Mouse (Mus musculus) midbrain, embryonic 15.5 days (tissue): Measurements from ENCODE around the gene 9330182O14Rik. TPM values are rescaled to one million over a fixed set of nuclear protein-coding genes. Genes with fewer than 3 reads are reported as not detected.
A peak's percentile ranks its signal among the peaks of the same experiment; 100 is the strongest.

Experiments
- ATAC-seq: fragments of 200-750 bp; cut with Nextera tagmentation; replicated peaks from 2 replicates; pipeline ENCODE4 v1.8.0; 2017; ENCODE audit warnings: moderate TSS enrichment
- H3K27ac ChIP-seq: fragments of 300-500 bp; sonication (generic); 2 replicates; pipeline ENCODE4 v1.5.1; 2015; ENCODE audit warnings: mild to moderate bottlenecking, inconsistent platforms
- H3K27me3 ChIP-seq: fragments of 300-500 bp; sonication (generic); replicated peaks from 2 replicates; pipeline ENCODE4 v1.6.1; 2015; ENCODE audit warnings: inconsistent platforms
- H3K36me3 ChIP-seq: fragments of 300-500 bp; sonication (generic); replicated peaks from 2 replicates; pipeline ENCODE4 v1.6.1; 2015; ENCODE audit warnings: inconsistent platforms
- H3K4me1 ChIP-seq: fragments of 300-500 bp; sonication (generic); 2 replicates; pipeline ENCODE4 v1.6.1; 2015; ENCODE audit warnings: inconsistent platforms
- H3K4me2 ChIP-seq: fragments of 300-500 bp; sonication (generic); 2 replicates; pipeline ENCODE4 v1.6.1; 2015; ENCODE audit warnings: inconsistent platforms, mild to moderate bottlenecking, moderate library complexity
- H3K4me3 ChIP-seq: fragments of 300-500 bp; sonication (generic); 2 replicates; pipeline ENCODE4 v1.5.1; 2015; ENCODE audit warnings: mild to moderate bottlenecking, inconsistent platforms
- H3K9ac ChIP-seq: fragments of 300-500 bp; sonication (generic); 2 replicates; pipeline ENCODE4 v1.6.1; 2015; ENCODE audit warnings: mild to moderate bottlenecking, inconsistent platforms
- H3K9me3 ChIP-seq: fragments of 300-500 bp; sonication (generic); 2 replicates; pipeline ENCODE4 v1.6.1; 2016; ENCODE audit warnings: inconsistent platforms
- WGBS: fragments of 180-500 bp; shearing (Covaris S2); methylation state at CpG from one replicate; pipeline ENCODE4 v1.1.7; 2015; ENCODE audit warnings: mixed read lengths; 5-methylcytosine and 5-hydroxymethylcytosine counted together
- microRNA-seq: library from miRNA; unstranded; fragments of <30 nt; microRNA quantifications from one replicate; pipeline ENCODE4, GENCODE M21; 2016
- polyA plus RNA-seq: library from polyadenylated mRNA; unstranded; fragments of >200 nt; fragmentation: Nextera tagmentation; extraction: Ambion mirVana; gene quantifications from 2 replicates; pipeline ENCODE4 v1.2.1, GENCODE M21; 2015

The 9330182O14Rik gene
- polyA plus RNA-seq, 1 experiment from 2014 or later = not detected

DNA sequence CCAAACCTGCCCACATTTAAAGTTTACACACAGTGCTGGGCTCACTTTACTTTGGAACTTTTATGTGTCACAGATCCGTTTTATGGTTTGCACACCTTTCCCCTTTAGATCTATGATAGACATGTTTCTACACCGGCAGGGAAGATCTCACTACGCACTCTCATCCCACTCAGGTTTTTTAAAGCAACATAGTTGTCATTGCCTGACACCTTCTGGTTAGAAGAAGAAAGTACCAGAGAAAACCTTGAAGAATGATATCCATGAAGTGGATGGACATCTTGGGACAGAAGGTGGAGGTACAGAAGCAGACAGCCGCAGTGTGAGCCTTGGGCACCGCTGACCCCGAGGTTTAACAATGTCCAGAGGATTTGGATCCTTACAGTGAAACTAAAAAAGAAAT lies 23.5 kb downstream of the 9330182O14Rik start:
- Histone ChIP-seq H3K4me3 (no peak overlapping the region), H3K9ac (no peak overlapping the region), H3K4me2 (no peak overlapping the region), H3K9me3 (no peaks in the 10 kb centered on the region), H3K4me1 (no peaks in the 10 kb centered on the region), H3K27ac (no peak overlapping the region), H3K27me3 (no peaks in the 10 kb centered on the region), H3K36me3 (no peaks in the 10 kb centered on the region)
- 85% methylated on average over 6 of the region's 6 CpGs for WGBS
- no peak; the same call in 1 of the 2 replicates for ATAC-seq

DNA sequence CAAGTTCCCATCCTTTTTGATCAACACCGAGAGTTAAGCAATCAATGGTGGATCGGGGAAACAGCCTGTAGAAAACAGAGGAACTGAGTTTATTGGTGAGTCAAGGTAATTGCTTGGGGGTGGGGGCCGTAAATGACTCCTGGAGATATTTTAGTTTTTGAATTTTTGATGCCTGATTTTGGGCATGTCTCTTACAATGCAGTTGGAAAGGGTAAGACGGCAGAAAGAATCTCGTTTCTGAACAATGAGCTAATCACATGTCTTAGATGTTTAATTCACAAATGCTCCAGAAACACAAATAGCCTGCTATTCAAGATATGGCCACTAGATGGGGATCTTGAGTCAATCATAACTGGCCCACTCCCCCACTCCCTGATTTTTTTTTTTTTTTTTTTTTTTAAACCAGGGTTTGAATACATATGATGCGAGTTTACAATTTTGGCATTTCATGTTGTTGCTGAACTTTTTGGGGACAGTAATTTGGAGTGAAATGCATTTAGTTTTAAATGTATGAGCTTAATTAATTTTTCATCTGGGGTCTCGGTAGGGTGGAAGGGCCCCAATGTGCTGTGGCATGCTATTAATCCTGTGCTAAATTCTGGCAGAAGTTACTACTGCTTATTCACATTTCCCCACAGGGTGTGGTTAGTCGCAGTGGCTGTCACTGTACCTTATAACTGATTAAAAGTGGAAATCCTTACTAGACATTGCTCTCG lies 32.6 kb downstream of the 9330182O14Rik start:
- Histone ChIP-seq H3K4me3 (no peak overlapping the region), H3K27me3 (no peaks in the 10 kb centered on the region), H3K4me1 (peaks cover 25% of the 10 kb centered on the region), H3K9ac (no peak overlapping the region), H3K9me3 (no peaks in the 10 kb centered on the region), H3K36me3 (no peaks in the 10 kb centered on the region), H3K4me2 (peak overlapping the region; percentile 22), H3K27ac (peak overlapping the region; percentile 46)
- ATAC-seq = peak; percentile 68
- 36% methylated on average over 9 of the region's 9 CpGs for WGBS

GRCm38 (mm10) chr15:40167276-40168139 lies 33.3 kb downstream of the 9330182O14Rik start:
- 55% methylated on average over 26 of the region's 26 CpGs for WGBS
- Histone ChIP-seq H3K27me3 (no peaks in the 10 kb centered on the region), H3K9me3 (no peaks in the 10 kb centered on the region), H3K4me2 (peak overlapping the region; percentile 22), H3K36me3 (no peaks in the 10 kb centered on the region), H3K4me3 (no peak overlapping the region), H3K27ac (peak overlapping the region; percentile 46), H3K9ac (no peak overlapping the region), H3K4me1 (peaks cover 25% of the 10 kb centered on the region)
- ATAC-seq = no peak

DNA sequence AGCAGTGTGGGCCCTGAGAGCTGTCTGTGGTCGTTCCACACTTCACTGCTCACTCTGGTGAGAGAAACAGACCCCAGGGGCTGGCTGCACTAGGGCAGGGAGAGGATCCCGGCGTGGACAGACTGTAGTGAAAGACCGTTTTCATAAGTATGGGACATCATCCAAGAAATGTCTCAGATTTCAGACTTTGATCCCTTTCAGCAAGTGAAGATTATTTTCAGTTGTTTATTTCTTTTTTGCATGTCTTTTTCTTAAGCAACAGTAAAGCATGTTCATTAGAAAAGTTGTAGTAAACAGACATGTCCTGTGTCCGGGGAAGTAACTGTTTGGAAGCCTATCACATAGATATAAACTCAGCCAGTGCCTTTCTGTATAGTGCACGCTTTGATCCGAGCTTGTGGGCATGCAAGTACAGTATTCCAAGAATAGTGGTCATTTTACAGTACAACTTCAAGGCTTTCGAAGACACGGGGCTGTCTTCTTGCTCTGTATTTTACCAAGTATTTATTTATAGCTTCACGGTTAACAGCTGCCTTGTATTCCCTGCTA lies 34.0 kb downstream of the 9330182O14Rik start:
- Histone ChIP-seq H3K9ac (no peak overlapping the region), H3K36me3 (no peaks in the 10 kb centered on the region), H3K4me3 (no peak overlapping the region), H3K9me3 (no peaks in the 10 kb centered on the region), H3K4me2 (peak overlapping the region; percentile 15), H3K4me1 (peaks cover 25% of the 10 kb centered on the region), H3K27me3 (no peaks in the 10 kb centered on the region), H3K27ac (peak overlapping the region; percentile 46; the same call in 1 of the 2 replicates)
- ATAC-seq = no peak
- WGBS = 64% methylated on average over 10 of the region's 10 CpGs

- Histone ChIP-seq H3K27ac (no peak overlapping the region), H3K4me2 (no peak overlapping the region), H3K9me3 (no peaks in the 10 kb centered on the region), H3K36me3 (no peaks in the 10 kb centered on the region), H3K4me1 (peaks cover 25% of the 10 kb centered on the region), H3K9ac (no peak overlapping the region), H3K27me3 (no peaks in the 10 kb centered on the region), H3K4me3 (no peak overlapping the region)
- WGBS = 75% methylated on average over 5 of the region's 5 CpGs
- ATAC-seq = no peak
These were observed 34.9 kb downstream of the 9330182O14Rik start for GRCm38 (mm10) chr15:40169061-40169460.

- H3K4me2 ChIP-seq = peak overlapping the region; percentile 37
- WGBS = 24% methylated on average over 13 of the region's 13 CpGs
- peak; percentile 65 for ATAC-seq
- H3K27ac ChIP-seq = no peak overlapping the region
- peak overlapping the region; percentile 14; the same call in 1 of the 2 replicates for H3K4me3 ChIP-seq
- H3K36me3 ChIP-seq = no peaks in the 10 kb centered on the region
- no peaks in the 10 kb centered on the region for H3K9me3 ChIP-seq
- no peak overlapping the region for H3K9ac ChIP-seq
- H3K4me1 ChIP-seq = peaks cover 25% of the 10 kb centered on the region
- H3K27me3 ChIP-seq = no peaks in the 10 kb centered on the region
These were observed 35.5 kb downstream of the 9330182O14Rik start for GRCm38 (mm10) chr15:40169705-40170104.

DNA sequence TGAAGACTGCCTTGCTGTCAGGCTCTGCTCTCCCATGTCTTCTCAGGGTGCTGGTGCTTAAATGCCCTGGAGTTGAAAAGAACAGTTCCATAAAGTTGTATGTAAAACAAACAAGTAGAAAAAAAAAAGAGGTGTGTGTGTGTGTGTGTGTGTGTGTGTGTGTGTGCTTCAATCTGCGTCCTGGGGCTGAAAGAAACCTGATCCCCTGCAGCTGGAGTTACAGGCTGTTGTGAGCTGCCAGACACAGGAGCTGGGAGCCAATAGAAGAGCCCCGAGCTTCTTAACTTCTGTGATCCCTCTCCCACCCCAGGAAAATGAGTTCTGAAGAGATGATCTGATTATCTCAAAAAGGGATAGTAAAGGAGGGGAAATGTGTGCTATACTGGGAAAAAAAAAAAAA lies 45.3 kb downstream of the 9330182O14Rik start:
- no peak for ATAC-seq
- no peaks in the 10 kb centered on the region for H3K27me3 ChIP-seq
- 0 out of 2 replicates have a peak, but pooled peaks cover 3% of the 10 kb centered on the region for H3K4me1 ChIP-seq
- H3K9ac ChIP-seq = no peak overlapping the region
- no peaks in the 10 kb centered on the region for H3K9me3 ChIP-seq
- H3K36me3 ChIP-seq = no peaks in the 10 kb centered on the region
- WGBS = 7% methylated on average over 2 of the region's 2 CpGs
- H3K27ac ChIP-seq = no peak overlapping the region
- H3K4me2 ChIP-seq = no peak overlapping the region
- no peak overlapping the region for H3K4me3 ChIP-seq

DNA sequence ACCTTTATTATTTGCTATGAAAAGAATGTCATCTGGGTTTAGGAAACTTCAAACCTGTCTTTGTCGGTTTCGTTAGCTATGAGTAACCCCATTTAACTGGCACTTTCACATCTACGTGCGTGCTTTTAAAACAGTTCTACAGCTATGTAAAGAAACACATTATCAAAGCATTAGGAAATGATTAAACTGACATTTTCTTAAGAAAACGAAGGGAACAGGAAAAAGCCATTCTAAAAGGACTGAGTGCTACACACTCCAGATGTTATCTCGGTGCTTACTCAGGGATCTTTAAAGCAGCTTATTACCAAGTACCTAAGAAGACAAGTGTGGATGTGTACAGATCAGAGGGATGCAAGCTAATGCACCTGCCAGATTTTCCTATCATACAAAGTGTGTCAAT lies 52.9 kb downstream of the 9330182O14Rik start:
- ATAC-seq = no peak
- Histone ChIP-seq H3K9me3 (no peaks in the 10 kb centered on the region), H3K36me3 (no peaks in the 10 kb centered on the region), H3K4me2 (no peak overlapping the region), H3K4me1 (no peaks in the 10 kb centered on the region), H3K27ac (no peak overlapping the region), H3K27me3 (no peaks in the 10 kb centered on the region), H3K9ac (no peak overlapping the region), H3K4me3 (no peak overlapping the region)
- WGBS = 73% methylated on average over 6 of the region's 6 CpGs

Small RNAs within 50 kb of the gene (microRNA-seq; reads per million reads assigned to microRNA genes)
- gene Gm25958 = not detected
